Mouse (Mus musculus): ENCODE results near the gene Copz2. TPM values are rescaled to one million over a fixed set of nuclear protein-coding genes. Genes with fewer than 3 reads are reported as not detected.

The Copz2 gene
- total and polyA plus RNA-seq, 2 experiments = 20.7 to 43.5 TPM

DNA sequence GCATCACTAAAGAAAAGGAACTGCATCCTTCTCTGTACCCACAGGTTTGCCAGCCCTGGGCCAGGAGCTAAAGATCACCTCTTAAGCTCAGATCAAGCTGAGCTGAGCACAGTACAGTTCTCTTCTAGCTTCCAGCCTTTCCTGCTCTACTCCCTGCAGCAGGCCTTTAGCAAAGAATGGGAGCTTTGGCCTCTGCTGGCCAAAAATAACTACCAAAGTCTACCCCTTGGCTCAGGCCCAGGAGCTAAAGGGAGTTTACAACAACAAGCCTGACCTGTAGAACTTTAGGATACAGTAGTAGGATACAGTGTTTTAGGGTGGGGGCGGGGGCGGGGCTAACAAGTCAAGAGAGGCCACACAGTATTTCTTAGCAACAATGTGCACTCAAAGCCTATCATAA lies 23.2 kb upstream of the Copz2 start:
- WGBS = 23% methylated on average over 2 of the region's 2 CpGs
- no peak overlapping the region for H3K4me3 ChIP-seq (ENCODE audit: insufficient read depth, low read depth, low read length)
- peak overlapping the region; percentile 8; the same call in 1 of the 2 replicates for H3K9ac ChIP-seq (ENCODE audit: low read depth, low read length)
- H3K36me3 ChIP-seq (ENCODE audit: control insufficient read depth, insufficient read depth, low read length) = peaks cover 11% of the 10 kb centered on the region
- peak; percentile 75 for DNase-seq (ENCODE audit: extremely low read depth, low read depth, low spot score)
- peak overlapping the region; percentile 68; the same call in 1 of the 2 replicates for H3K27ac ChIP-seq (replicated peaks; ENCODE audit: insufficient read depth, low read depth, low read length)
- no peaks in the 10 kb centered on the region for H3K27me3 ChIP-seq (ENCODE audit: control insufficient read depth, insufficient read depth, low read length)
- TF ChIP-seq CTCF (IDR thresholded peaks at IDR 0.05; ENCODE audit: low read depth, low read length) = no peak
- TF ChIP-seq POLR2A (IDR thresholded peaks at IDR 0.05; ENCODE audit: extremely low read depth, insufficient read depth, low read length) = no peak
- H3K79me2 ChIP-seq (ENCODE audit: control insufficient read depth, insufficient read depth, low read length) = peaks cover 45% of the 10 kb centered on the region
- H3K4me1 ChIP-seq (ENCODE audit: control insufficient read depth, insufficient read depth, low read length) = peaks cover 45% of the 10 kb centered on the region

DNA sequence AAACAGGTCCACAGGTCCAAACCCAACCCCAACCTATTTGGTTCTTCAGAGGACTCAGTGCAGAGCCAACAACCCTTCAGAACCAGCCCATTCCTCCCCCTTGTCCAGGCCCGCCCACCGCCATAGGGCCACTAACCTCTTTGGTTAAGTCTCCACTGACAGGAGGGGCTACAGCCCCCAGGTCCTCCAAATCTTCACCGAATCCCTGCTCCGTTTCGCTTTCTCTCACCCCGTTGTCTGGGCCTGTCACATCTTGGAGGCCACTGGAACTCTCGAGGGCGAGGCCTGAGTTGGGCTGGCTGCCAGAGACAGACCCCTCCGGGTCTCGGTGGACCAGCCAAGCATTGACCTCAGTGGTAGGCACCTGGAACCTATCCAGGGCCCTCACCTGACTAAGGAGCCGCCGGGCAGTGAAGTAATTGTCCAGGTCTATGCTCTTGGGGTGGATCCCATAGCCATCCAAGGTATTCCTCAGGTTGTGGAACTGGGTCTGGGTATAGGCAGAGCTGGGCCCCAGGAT lies 22.5 kb upstream of the Copz2 start:
- Histone ChIP-seq H3K4me1 (ENCODE audit: control insufficient read depth, insufficient read depth, low read length) (peaks cover 45% of the 10 kb centered on the region), H3K27ac (replicated peaks; ENCODE audit: insufficient read depth, low read depth, low read length) (peak overlapping the region; percentile 68), H3K79me2 (ENCODE audit: control insufficient read depth, insufficient read depth, low read length) (peaks cover 41% of the 10 kb centered on the region), H3K36me3 (ENCODE audit: control insufficient read depth, insufficient read depth, low read length) (peaks cover 4% of the 10 kb centered on the region; the same call in 1 of the 2 replicates), H3K27me3 (ENCODE audit: control insufficient read depth, insufficient read depth, low read length) (no peaks in the 10 kb centered on the region), H3K9ac (ENCODE audit: low read depth, low read length) (peak overlapping the region; percentile 38), H3K4me3 (ENCODE audit: insufficient read depth, low read depth, low read length) (peak overlapping the region; percentile 41; the same call in 1 of the 2 replicates)
- whole genome bisulfite sequencing = 28% methylated on average over 12 of the region's 12 CpGs
- DNase-seq (ENCODE audit: extremely low read depth, low read depth, low spot score) = no peak
- TF ChIP-seq POLR2A (IDR thresholded peaks at IDR 0.05; ENCODE audit: extremely low read depth, insufficient read depth, low read length) = no peak
- TF ChIP-seq CTCF (IDR thresholded peaks at IDR 0.05; ENCODE audit: low read depth, low read length) = no peak

DNA sequence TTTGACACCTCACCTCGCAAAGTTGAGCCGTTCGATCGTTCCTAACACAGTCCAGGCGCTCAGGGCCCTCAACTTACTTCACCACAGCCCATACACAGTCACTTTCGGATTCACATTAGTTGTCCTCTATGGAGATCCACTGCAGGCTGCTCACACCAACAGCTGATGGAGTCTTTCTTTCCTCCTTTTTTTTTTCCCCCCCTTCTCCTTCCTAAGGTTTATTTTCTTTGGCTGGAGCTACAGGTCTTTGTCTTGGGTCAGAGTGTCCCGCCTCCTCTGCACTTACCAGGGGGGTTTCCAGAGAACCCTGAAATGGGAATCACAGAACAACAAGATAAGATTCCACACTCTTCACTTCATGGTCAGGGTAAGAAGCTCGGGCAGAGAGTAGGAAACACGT lies 21.8 kb upstream of the Copz2 start:
- H3K4me3 ChIP-seq (ENCODE audit: insufficient read depth, low read depth, low read length) = peak overlapping the region; percentile 51
- H3K9ac ChIP-seq (ENCODE audit: low read depth, low read length) = peak overlapping the region; percentile 75
- H3K27me3 ChIP-seq (ENCODE audit: control insufficient read depth, insufficient read depth, low read length) = no peaks in the 10 kb centered on the region
- peaks cover 38% of the 10 kb centered on the region for H3K79me2 ChIP-seq (ENCODE audit: control insufficient read depth, insufficient read depth, low read length)
- H3K27ac ChIP-seq (replicated peaks; ENCODE audit: insufficient read depth, low read depth, low read length) = peak overlapping the region; percentile 68
- WGBS = 12% methylated on average over 9 of the region's 9 CpGs
- peaks cover 39% of the 10 kb centered on the region for H3K4me1 ChIP-seq (ENCODE audit: control insufficient read depth, insufficient read depth, low read length)
- TF ChIP-seq CTCF (IDR thresholded peaks at IDR 0.05; ENCODE audit: low read depth, low read length) (no peak), POLR2A (IDR thresholded peaks at IDR 0.05; ENCODE audit: extremely low read depth, insufficient read depth, low read length) (no peak)
- DNase-seq (ENCODE audit: extremely low read depth, low read depth, low spot score) = peak; percentile 39
- H3K36me3 ChIP-seq (ENCODE audit: control insufficient read depth, insufficient read depth, low read length) = peaks cover 3% of the 10 kb centered on the region; the same call in 1 of the 2 replicates

DNA sequence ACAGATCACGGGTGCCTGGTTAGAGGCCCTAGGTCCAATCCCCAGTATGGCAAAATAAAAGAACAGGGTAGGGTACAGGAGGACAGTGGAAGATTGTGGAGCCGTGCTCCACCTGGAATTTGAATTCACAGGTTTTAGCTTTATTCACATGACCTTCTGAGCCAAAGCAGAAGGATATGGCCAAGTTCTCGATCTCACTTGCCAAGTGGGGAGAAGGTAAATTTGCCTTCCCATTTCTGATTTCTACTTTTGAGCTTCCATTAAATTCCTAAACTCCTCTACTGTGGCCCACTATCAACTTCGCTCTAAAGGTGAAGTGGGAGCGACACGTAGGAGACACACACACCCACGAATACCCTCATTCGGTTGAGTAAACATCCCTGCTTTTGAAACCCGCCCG lies 20.8 kb upstream of the Copz2 start:
- Histone ChIP-seq H3K27ac (replicated peaks; ENCODE audit: insufficient read depth, low read depth, low read length) (peak overlapping the region; percentile 86), H3K79me2 (ENCODE audit: control insufficient read depth, insufficient read depth, low read length) (peaks cover 32% of the 10 kb centered on the region), H3K4me1 (ENCODE audit: control insufficient read depth, insufficient read depth, low read length) (peaks cover 34% of the 10 kb centered on the region), H3K9ac (ENCODE audit: low read depth, low read length) (peak overlapping the region; percentile 91), H3K36me3 (ENCODE audit: control insufficient read depth, insufficient read depth, low read length) (peaks cover 3% of the 10 kb centered on the region; the same call in 1 of the 2 replicates), H3K4me3 (ENCODE audit: insufficient read depth, low read depth, low read length) (peak overlapping the region; percentile 77), H3K27me3 (ENCODE audit: control insufficient read depth, insufficient read depth, low read length) (no peaks in the 10 kb centered on the region)
- TF ChIP-seq CTCF (IDR thresholded peaks at IDR 0.05; ENCODE audit: low read depth, low read length) (no peak), POLR2A (IDR thresholded peaks at IDR 0.05; ENCODE audit: extremely low read depth, insufficient read depth, low read length) (no peak)
- WGBS = 2% methylated on average over 10 of the region's 10 CpGs
- peak; percentile 84 for DNase-seq (ENCODE audit: extremely low read depth, low read depth, low spot score)

GRCm38 (mm10) chr11:96829403-96829812 lies 20.3 kb upstream of the Copz2 start:
- TF ChIP-seq CTCF (IDR thresholded peaks at IDR 0.05; ENCODE audit: low read depth, low read length) (peak; percentile 36; the same call in 1 of the 2 replicates), POLR2A (IDR thresholded peaks at IDR 0.05; ENCODE audit: extremely low read depth, insufficient read depth, low read length) (peak; percentile 97)
- 1% methylated on average over 33 of the region's 33 CpGs for WGBS
- Histone ChIP-seq H3K4me3 (ENCODE audit: insufficient read depth, low read depth, low read length) (peak overlapping the region; percentile 77), H3K9ac (ENCODE audit: low read depth, low read length) (peak overlapping the region; percentile 91), H3K27me3 (ENCODE audit: control insufficient read depth, insufficient read depth, low read length) (no peaks in the 10 kb centered on the region), H3K27ac (replicated peaks; ENCODE audit: insufficient read depth, low read depth, low read length) (peak overlapping the region; percentile 89), H3K79me2 (ENCODE audit: control insufficient read depth, insufficient read depth, low read length) (peaks cover 28% of the 10 kb centered on the region), H3K4me1 (ENCODE audit: control insufficient read depth, insufficient read depth, low read length) (peaks cover 32% of the 10 kb centered on the region), H3K36me3 (ENCODE audit: control insufficient read depth, insufficient read depth, low read length) (peaks cover 3% of the 10 kb centered on the region; the same call in 1 of the 2 replicates)
- DNase-seq (ENCODE audit: extremely low read depth, low read depth, low spot score) = peak; percentile 82
